In the genomic region with DNA sequence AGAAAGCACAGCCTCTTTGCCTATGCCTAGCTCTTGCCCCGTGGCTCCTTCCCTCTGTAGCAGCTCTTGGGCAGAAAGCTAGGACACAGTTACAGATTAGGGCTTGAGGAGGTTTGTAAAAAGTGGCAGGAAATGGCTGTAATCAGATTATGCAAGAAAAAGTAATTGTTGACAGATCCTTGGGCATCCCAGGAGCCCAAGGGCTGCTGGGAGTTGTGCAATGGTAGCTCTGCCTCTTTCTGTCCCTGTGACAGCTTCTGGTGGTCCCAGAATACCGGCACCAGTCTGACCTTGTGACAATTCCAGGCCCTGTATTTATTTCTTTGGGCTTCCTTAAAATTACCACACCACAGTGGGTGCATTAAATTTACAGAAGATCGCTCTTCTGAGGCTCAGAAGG, we compare ENCODE assay signal across 20 mouse cellular contexts. TPM values are rescaled to one million over a fixed set of nuclear protein-coding genes. Genes with fewer than 3 reads are reported as not detected.
"Had no signal": no experiment of that assay in that cellular context is flagged by ENCODE, and none has a peak within 500 bp of the region (broad histone marks: within the 10 kb centered on the region; RNA-seq: fewer than 3 reads in every experiment).

No protein-coding gene starts in this region.

- H3K4me1 ChIP-seq: liver, embryonic 13.5 days had no signal

- H3K9ac ChIP-seq: intestine, embryonic 15.5 days; limb, embryonic 12.5 days; liver, embryonic 13.5 days; liver, postnatal 0 days; lung, embryonic 15.5 days; neural tube, embryonic 13.5 days; stomach, embryonic 15.5 days had no signal

- H3K36me3 ChIP-seq: intestine, embryonic 15.5 days; limb, embryonic 12.5 days; liver, embryonic 13.5 days; lung, embryonic 15.5 days; neural tube, embryonic 13.5 days; stomach, embryonic 15.5 days had no signal

- ATAC-seq: intestine, embryonic 15.5 days; liver, postnatal 0 days had no signal

- DNase-seq: kidney, adult 18-20 months; kidney, postnatal 10 days; kidney, postnatal 4 days; liver; liver, embryonic 13.5 days; liver, postnatal 0 days; thymus, postnatal 36 days had no signal

- H3K4me2 ChIP-seq: intestine, embryonic 15.5 days; liver, embryonic 13.5 days; lung, embryonic 15.5 days; stomach, embryonic 15.5 days had no signal

- H3K4me3 ChIP-seq: intestine, embryonic 15.5 days; layer of hippocampus, adult 2 months; liver, embryonic 13.5 days; lung, embryonic 15.5 days; myocyte; stomach, embryonic 15.5 days had no signal

- H3K27ac ChIP-seq: intestine, embryonic 15.5 days; layer of hippocampus, adult 2 months; limb, embryonic 12.5 days; liver, embryonic 13.5 days; lung, embryonic 15.5 days; stomach, embryonic 15.5 days had no signal

- H3K9me3 ChIP-seq: intestine, embryonic 15.5 days; limb, embryonic 12.5 days; liver, embryonic 13.5 days; lung, embryonic 15.5 days; neural tube, embryonic 13.5 days; stomach, embryonic 15.5 days had no signal

RNA-seq across cellular contexts. Expression of a gene that starts 1.4 kb away (rescaled TPM):
- total RNA-seq: layer of hippocampus, postnatal 10 days; left cerebral cortex, postnatal 36 days; megakaryocyte, adult 5-6 weeks had no signal
- polyA plus RNA-seq: intestine, embryonic 15.5 days; kidney, embryonic 14.5 days; limb, embryonic 12.5 days; liver, embryonic 13.5 days; liver, postnatal 0 days; lung, embryonic 15.5 days; myocyte; spleen, adult 2 months; stomach, embryonic 15.5 days; thymus, postnatal 0 days had no signal

RNA-seq across cellular contexts. Expression of a gene that starts 43.0 kb away (rescaled TPM):
- polyA plus RNA-seq: myocyte had no signal
